Mouse (Mus musculus): ENCODE measurements at regions not wholly inside any gene's neighbourhood (a gene's known extent, or its start where the extent isn't known, plus 50 kb on each side); places are given as distances from the start of the nearest gene placed in this dataset.
A peak's percentile ranks its signal among the peaks of the same experiment; 100 is the strongest.

GRCm38 (mm10) chr4:37974891-37975448, 1023.4 kb upstream of the Lingo2 start:
- ATAC-seq (replicated peaks): peak; percentile 75
- Histone ChIP-seq H3K4me3 (no peak overlapping the region), H3K9me3 (no peaks in the 10 kb centered on the region), H3K36me3 (no peaks in the 10 kb centered on the region), H3K27ac (replicated peaks) (no peak overlapping the region), H3K9ac (replicated peaks) (no peak overlapping the region), H3K27me3 (no peaks in the 10 kb centered on the region), H3K4me2 (replicated peaks) (no peak overlapping the region), H3K4me1 (no peaks in the 10 kb centered on the region)
- WGBS: 70% methylated on average over 7 of the region's 7 CpGs

Data from forebrain, embryonic 15.5 days (tissue).